Mouse (Mus musculus) kidney, adult 2 months (tissue): Measurements from ENCODE around the gene Cdc42ep4. TPM values are rescaled to one million over a fixed set of nuclear protein-coding genes. Genes with fewer than 3 reads are reported as not detected.

ENCODE experiments used
- DNase-seq: peaks from one replicate; pipeline ENCODE4 v3.0.0; 2021
- H3K27ac ChIP-seq: fragments of 200-500 bp; 2 replicates; pipeline ENCODE4 v1.5.1; 2012; ENCODE audit warnings: low read depth, low read length, control low read depth, inconsistent platforms; ENCODE audit not compliant: insufficient read depth
- H3K27me3 ChIP-seq: fragments of 200-500 bp; replicated peaks from 2 replicates; pipeline ENCODE4 v1.6.1; 2012; ENCODE audit warnings: mild to moderate bottlenecking, moderate library complexity, low read length, inconsistent platforms; ENCODE audit not compliant: control insufficient read depth, insufficient read depth
- H3K36me3 ChIP-seq: fragments of 200-500 bp; 2 replicates; pipeline ENCODE4 v1.6.1; 2012; ENCODE audit warnings: mild to moderate bottlenecking, moderate library complexity, low read length, inconsistent platforms; ENCODE audit not compliant: control insufficient read depth, insufficient read depth
- H3K4me1 ChIP-seq: fragments of 200-500 bp; 2 replicates; pipeline ENCODE4 v1.6.1; 2011; ENCODE audit warnings: low read length; ENCODE audit not compliant: control insufficient read depth, insufficient read depth
- H3K4me3 ChIP-seq: fragments of 200-500 bp; 2 replicates; pipeline ENCODE4 v1.5.1; 2011; ENCODE audit warnings: mild to moderate bottlenecking, low read depth, low read length, control low read depth; ENCODE audit not compliant: insufficient read depth
- CTCF ChIP-seq: fragments of 200-500 bp; conservative IDR thresholded peaks from 2 replicates; pipeline ENCODE4 v1.5.1; 2011; ENCODE audit warnings: low read depth, mild to moderate bottlenecking, control low read depth, low read length, moderate library complexity, mixed read lengths; ENCODE audit not compliant: insufficient read depth, insufficient read length
- POLR2A ChIP-seq: fragments of 200-500 bp; IDR thresholded peaks from one replicate; pipeline ENCODE4 v1.6.1; 2011; ENCODE audit warnings: low read depth, low read length, control low read depth
- WGBS: fragments of 180-500 bp; shearing (Covaris S2); methylation state at CpG from one replicate; pipeline ENCODE4 v1.1.7; 2018; 5-methylcytosine and 5-hydroxymethylcytosine counted together
- polyA plus RNA-seq: library from polyadenylated mRNA; depleted of rRNA; stranded (reverse); fragments of >200 nt; gene quantifications from 2 replicates; pipeline ENCODE4 v1.2.3, GENCODE M21; 2012

The Cdc42ep4 gene
- polyA plus RNA-seq, 1 experiment: 18.0 TPM

- 59% methylated on average over 10 of the region's 10 CpGs for WGBS
- Histone ChIP-seq H3K4me1 (peaks cover 3% of the 10 kb centered on the region; the same call in 1 of the 2 replicates), H3K36me3 (no peaks in the 10 kb centered on the region), H3K27ac (no peak overlapping the region), H3K4me3 (no peak overlapping the region), H3K27me3 (no peaks in the 10 kb centered on the region)
- no peak for DNase-seq
- no peak for TF ChIP-seq POLR2A
- no peak for TF ChIP-seq CTCF
Measured at GRCm38 (mm10) chr11:113766284-113766985, 14.8 kb upstream of the Cdc42ep4 start.

- WGBS: 90% methylated on average over 6 of the region's 6 CpGs
- H3K27me3 ChIP-seq: no peaks in the 10 kb centered on the region
- no peak overlapping the region for H3K27ac ChIP-seq
- TF ChIP-seq CTCF (no peak), POLR2A (no peak)
- no peak for DNase-seq
- peaks cover 3% of the 10 kb centered on the region; the same call in 1 of the 2 replicates for H3K4me1 ChIP-seq
- H3K4me3 ChIP-seq: no peak overlapping the region
- no peaks in the 10 kb centered on the region for H3K36me3 ChIP-seq
Measured at GRCm38 (mm10) chr11:113764132-113764849, 12.6 kb upstream of the Cdc42ep4 start.

GRCm38 (mm10) chr11:113763449-113763848 lies 11.8 kb upstream of the Cdc42ep4 start:
- Histone ChIP-seq H3K4me1 (peaks cover 3% of the 10 kb centered on the region; the same call in 1 of the 2 replicates), H3K36me3 (no peaks in the 10 kb centered on the region), H3K27ac (no peak overlapping the region), H3K4me3 (no peak overlapping the region), H3K27me3 (no peaks in the 10 kb centered on the region)
- no peak for TF ChIP-seq POLR2A
- no peak for TF ChIP-seq CTCF
- DNase-seq: no peak
- 49% methylated on average over 5 of the region's 5 CpGs for WGBS

GRCm38 (mm10) chr11:113762136-113762797 lies 10.6 kb upstream of the Cdc42ep4 start:
- Histone ChIP-seq H3K4me3 (no peak overlapping the region), H3K36me3 (no peaks in the 10 kb centered on the region), H3K27ac (no peak overlapping the region), H3K27me3 (no peaks in the 10 kb centered on the region), H3K4me1 (peaks cover 2% of the 10 kb centered on the region; the same call in 1 of the 2 replicates)
- DNase-seq: no peak
- 84% methylated on average over 8 of the region's 8 CpGs for WGBS
- no peak for TF ChIP-seq CTCF

DNA sequence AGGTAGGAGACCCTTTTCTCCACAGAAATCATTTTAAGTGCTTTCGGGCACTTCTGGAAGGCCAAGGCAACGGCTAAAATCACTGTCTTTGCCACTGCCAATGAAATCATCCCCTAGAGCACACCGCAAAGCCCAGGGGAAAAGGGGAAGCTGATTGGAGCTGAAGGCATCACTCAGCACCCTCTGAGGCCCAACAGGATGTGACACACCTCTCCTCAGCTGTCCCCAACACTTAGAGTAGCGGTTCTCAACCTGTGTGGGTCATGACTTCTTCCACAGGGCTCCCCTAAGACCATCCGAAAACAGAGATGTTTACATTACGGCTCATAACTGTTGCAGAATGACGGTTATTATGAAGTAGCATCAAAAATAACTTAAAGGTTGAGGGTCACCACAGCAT lies 10.0 kb upstream of the Cdc42ep4 start:
- H3K4me1 ChIP-seq: no peaks in the 10 kb centered on the region
- TF ChIP-seq POLR2A (no peak), CTCF (no peak)
- H3K27me3 ChIP-seq: no peaks in the 10 kb centered on the region
- no peak overlapping the region for H3K27ac ChIP-seq
- H3K4me3 ChIP-seq: no peak overlapping the region
- DNase-seq: no peak
- no peaks in the 10 kb centered on the region for H3K36me3 ChIP-seq
- 82% methylated on average over 7 of the region's 7 CpGs for WGBS

DNA sequence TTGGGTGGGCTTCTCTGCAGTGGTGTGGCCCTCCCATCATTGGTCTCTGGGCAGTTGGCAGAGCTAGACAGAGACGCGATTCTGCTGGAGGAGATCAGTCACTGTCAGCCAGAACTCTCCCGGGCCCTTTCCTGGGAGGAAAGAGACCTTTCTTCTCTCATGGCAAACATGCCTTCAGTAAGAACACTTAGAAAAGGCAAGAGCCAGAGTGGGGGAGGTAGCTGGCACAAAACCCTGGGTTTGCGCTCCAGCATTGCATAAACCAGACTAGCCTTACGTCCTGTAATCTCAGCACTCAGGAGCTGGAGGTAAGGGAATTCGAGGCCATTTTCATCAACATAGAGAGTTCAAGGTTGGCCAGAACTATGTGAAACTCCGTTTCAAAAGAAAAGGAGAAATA lies 8.8 kb upstream of the Cdc42ep4 start:
- DNase-seq: no peak
- Histone ChIP-seq H3K27ac (no peak overlapping the region), H3K36me3 (no peaks in the 10 kb centered on the region), H3K4me1 (no peaks in the 10 kb centered on the region), H3K27me3 (no peaks in the 10 kb centered on the region), H3K4me3 (no peak overlapping the region)
- TF ChIP-seq CTCF (no peak), POLR2A (no peak)
- 66% methylated on average over 7 of the region's 7 CpGs for WGBS

DNA sequence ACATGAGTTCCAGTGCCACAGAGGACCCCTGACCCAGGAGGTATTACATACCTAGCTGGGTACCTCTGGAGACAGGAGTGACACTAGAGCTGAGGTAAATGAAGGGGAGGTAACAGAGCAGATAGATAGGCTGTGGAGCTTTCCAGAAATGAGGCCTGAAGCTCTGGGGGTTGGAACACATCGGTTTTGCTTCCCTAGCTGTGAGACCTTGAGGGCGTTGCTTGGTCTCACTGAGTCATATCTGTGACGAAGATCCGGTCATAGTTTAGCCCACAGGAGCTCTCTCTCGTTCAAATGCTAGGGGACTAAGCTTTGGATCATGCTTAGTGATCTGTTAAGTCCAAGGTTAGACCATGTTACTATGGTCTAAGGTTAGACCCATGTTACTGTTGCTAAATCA lies 7.2 kb upstream of the Cdc42ep4 start:
- no peak for TF ChIP-seq CTCF
- TF ChIP-seq POLR2A: no peak
- WGBS: 96% methylated on average over 5 of the region's 5 CpGs
- Histone ChIP-seq H3K4me3 (no peak overlapping the region), H3K4me1 (no peaks in the 10 kb centered on the region), H3K27me3 (no peaks in the 10 kb centered on the region), H3K27ac (no peak overlapping the region), H3K36me3 (no peaks in the 10 kb centered on the region)
- no peak for DNase-seq
